Mouse (Mus musculus) kidney, postnatal 4 days (tissue): ENCODE results near the gene Spata45.
A peak's percentile ranks its signal among the peaks of the same experiment; 100 is the strongest.

Experiments used
- DNase-seq, 2 experiments: peaks; one replicate each; pipeline ENCODE4 v3.0.0; 2021; ENCODE audit warnings: mixed read lengths in 2 of 2

Gene Spata45

DNA sequence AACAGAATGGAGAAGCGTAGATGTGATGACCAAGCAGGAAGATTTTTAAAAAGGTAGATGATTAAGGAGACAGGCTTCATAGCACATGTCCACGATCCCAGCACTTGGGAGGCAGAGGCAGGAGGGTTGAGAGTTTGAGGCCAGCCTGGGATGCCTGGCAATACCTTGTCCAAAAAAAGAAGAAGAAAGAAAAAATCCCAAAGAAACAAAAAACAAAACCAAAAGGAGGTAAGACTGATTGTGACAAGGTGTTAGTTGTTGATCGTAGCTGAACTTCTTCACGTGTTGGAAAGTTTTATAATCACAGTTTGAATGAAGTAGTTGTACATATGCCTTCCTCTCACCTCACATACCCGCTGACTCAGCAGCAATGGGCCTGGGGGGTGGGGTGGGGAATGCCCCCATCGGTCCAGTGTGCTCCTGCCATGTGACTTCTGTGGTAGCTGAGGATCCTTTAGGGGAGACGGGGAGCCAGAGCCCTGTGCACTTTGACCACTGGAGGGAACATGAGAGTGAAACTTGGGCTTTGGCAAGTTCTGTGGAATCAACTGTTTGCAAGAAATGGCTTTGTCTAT is 50.0 kb downstream of the Spata45 start:
- DNase-seq, result no peak

- no peak for DNase-seq
Measured at GRCm38 (mm10) chr1:191086960-191087359, 50.5 kb downstream of the Spata45 start.

GRCm38 (mm10) chr1:191087955-191088354 is 51.5 kb downstream of the Spata45 start:
- DNase-seq, result no peak

DNA sequence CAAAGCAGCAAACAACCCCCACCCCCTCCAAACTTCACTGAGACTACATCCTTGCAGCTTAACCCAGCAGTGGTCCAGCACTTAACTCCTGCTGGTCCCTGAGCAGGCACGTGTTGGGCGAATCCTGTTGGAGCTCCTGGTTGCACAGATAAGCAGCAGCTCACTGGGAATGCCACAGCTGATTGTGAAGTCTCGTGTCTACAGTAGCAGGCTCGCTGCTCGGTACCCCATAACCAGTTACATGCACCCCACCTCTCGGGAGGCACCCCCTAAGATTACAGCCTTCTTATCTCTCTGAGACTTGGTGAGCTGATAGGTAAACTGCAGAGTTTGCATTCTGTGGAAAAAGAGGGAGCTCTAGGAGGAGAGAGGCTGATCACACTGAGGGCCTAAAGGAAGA is 52.9 kb downstream of the Spata45 start:
- DNase-seq, result no peak

DNA sequence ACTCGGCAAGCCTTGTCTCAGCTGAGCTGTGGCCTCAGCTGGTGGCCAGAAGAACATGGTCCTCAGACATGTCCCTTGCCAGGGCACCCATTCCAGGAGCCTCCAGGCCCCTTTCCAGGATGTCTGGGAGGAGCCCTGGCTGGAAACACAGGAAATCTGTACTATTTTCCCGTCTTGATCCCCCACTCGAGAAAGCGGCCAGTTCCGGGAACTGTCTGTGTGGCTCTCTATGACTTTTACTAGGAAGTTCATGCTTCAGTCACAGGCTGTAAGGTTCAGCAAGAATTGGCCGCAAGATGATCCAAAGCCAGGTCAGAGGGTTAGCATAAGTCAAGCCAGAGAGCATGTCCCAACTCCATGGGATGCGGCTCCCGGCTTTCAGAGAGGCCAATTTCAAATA is 55.6 kb downstream of the Spata45 start:
- peak in 1 of 2 experiments; percentile 27 for DNase-seq
